Mouse (Mus musculus) cortical plate, adult 2 months (tissue): ENCODE data around the gene Evi5.

ENCODE experiments used
- CTCF ChIP-seq: fragments of 200-500 bp; IDR thresholded peaks from 2 replicates; pipeline ENCODE4 v1.5.1; 2011; ENCODE audit warnings: mild to moderate bottlenecking, control low read depth, low read length; ENCODE audit not compliant: insufficient read depth; ENCODE audit errors: extremely low read depth
- POLR2A ChIP-seq: fragments of 200-500 bp; IDR thresholded peaks from 2 replicates; pipeline ENCODE4 v1.6.1; 2011; ENCODE audit warnings: mild to moderate bottlenecking, low read length, control low read depth; ENCODE audit not compliant: insufficient read depth; ENCODE audit errors: extremely low read depth

- TF ChIP-seq CTCF (no peak), POLR2A (peak; percentile 47; the same call in 1 of the 2 replicates)
Measured at GRCm38 (mm10) chr5:107868905-107869424, 5.9 kb downstream of the Evi5 start.
